Mouse (Mus musculus): ENCODE measurements around the gene Cirbp. TPM values are rescaled to one million over a fixed set of nuclear protein-coding genes. Genes with fewer than 3 reads are reported as not detected.

Gene Cirbp
- polyA plus RNA-seq, 1 experiment = 150 TPM

DNA sequence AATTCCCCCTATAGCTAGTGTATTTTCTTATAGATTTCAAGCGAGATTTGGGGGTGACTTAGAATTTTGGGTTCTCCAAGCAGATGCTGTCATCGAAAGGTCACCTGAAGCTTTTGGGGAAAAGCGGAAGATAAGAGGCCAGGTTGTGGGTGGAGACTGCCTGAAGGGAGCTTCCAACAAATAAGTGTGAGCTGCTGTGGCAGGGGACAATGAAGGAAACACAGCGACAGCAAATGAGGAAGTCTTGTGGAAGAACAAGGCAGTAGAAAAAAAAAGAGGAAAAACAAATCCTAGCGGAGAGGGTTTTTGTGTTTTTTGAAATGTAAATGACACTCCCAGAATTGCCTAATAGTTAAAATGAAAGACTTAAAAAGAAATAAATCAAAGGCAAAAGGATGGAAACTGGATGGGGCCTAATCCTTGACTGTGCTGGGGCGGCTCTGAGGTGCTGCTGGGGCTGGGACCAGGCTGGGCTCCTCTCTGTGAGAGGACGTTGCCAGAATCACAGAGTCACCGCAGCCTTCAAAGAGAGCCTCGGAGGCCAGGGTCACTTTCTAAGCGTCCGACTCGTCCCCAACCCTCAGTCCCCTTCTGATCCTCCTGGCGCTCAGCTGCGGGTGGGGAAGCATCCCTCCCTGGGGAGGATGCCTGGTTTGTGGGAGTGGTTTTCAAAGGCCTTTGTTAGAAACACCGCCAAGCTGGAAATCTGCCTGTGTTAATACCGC lies 49.4 kb downstream of the Cirbp start:
- TF ChIP-seq POLR2A (IDR thresholded peaks at IDR 0.05; ENCODE audit: extremely low read depth, insufficient read depth, low read length) (no peak), CTCF (IDR thresholded peaks at IDR 0.05; ENCODE audit: extremely low read depth, insufficient read depth, low read length) (no peak)
- H3K4me1 ChIP-seq (ENCODE audit: control insufficient read depth, insufficient read depth, low read length) = no peaks in the 10 kb centered on the region
- no peak overlapping the region for H3K27ac ChIP-seq (ENCODE audit: insufficient read depth, low read length)
- no peak overlapping the region for H3K4me3 ChIP-seq (ENCODE audit: insufficient read depth, low read length)

DNA sequence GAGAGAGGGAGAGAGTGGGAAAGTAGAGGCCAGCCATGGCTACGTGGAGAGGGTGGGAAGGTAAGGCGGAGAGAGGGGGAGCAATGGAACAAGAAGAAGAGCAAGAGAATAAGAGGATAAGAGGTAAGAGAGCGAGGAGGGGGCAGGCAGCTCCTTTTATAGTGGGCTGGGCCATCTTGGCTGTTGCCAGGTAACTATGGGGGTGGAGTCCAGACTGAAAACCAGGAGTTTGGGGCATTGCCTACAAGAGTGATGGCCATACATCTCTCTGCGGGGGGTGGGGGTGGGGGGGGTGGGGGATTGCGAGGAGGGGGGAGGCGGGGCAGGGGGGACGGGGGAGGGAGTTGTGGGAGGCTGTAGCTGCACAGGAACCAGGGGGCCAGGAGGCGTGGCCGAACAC lies 54.9 kb downstream of the Cirbp start:
- Histone ChIP-seq H3K27ac (ENCODE audit: insufficient read depth, low read length) (no peak overlapping the region), H3K4me1 (ENCODE audit: control insufficient read depth, insufficient read depth, low read length) (no peaks in the 10 kb centered on the region), H3K4me3 (ENCODE audit: insufficient read depth, low read length) (no peak overlapping the region)
- TF ChIP-seq POLR2A (IDR thresholded peaks at IDR 0.05; ENCODE audit: extremely low read depth, insufficient read depth, low read length) (no peak), CTCF (IDR thresholded peaks at IDR 0.05; ENCODE audit: extremely low read depth, insufficient read depth, low read length) (no peak)

Other genes starting within 250 kb of the Cirbp start
- 12.1 and 12.5 TPM in 2 replicates for gene Kiss1r, start 249.0 kb upstream of the Cirbp start, polyA plus RNA-seq (2012; rRNA removed)
- gene R3hdm4, start 244.8 kb upstream of the Cirbp start, polyA plus RNA-seq (2012; rRNA removed) = 425 TPM in 2 replicates
- gene Arid3a, start 238.9 kb upstream of the Cirbp start, polyA plus RNA-seq (2012; rRNA removed) = 3.1 and 3.2 TPM in 2 replicates
- gene Wdr18, start 205.8 kb upstream of the Cirbp start, polyA plus RNA-seq (2012; rRNA removed) = 60.9 and 63.2 TPM in 2 replicates
- gene Grin3b, start 195.3 kb upstream of the Cirbp start, polyA plus RNA-seq (2012; rRNA removed) = 0.21 and 0.40 TPM in 2 replicates
- gene Tmem259, start 181.7 kb upstream of the Cirbp start, polyA plus RNA-seq (2012; rRNA removed) = 168 and 183 TPM in 2 replicates
- 8.0 and 9.0 TPM in 2 replicates for gene Cnn2, start 177.4 kb upstream of the Cirbp start, polyA plus RNA-seq (2012; rRNA removed)
- 10.9 and 11.5 TPM in 2 replicates for gene Abca7, start 169.5 kb upstream of the Cirbp start, polyA plus RNA-seq (2012; rRNA removed)
- 6.6 and 7.2 TPM in 2 replicates for gene Arhgap45, start 149.3 kb upstream of the Cirbp start, polyA plus RNA-seq (2012; rRNA removed)
- 236 and 245 TPM in 2 replicates for gene Polr2e, start 126.2 kb upstream of the Cirbp start, polyA plus RNA-seq (2012; rRNA removed)
- gene Gpx4, start 118.8 kb upstream of the Cirbp start, polyA plus RNA-seq (2012; rRNA removed) = 890 and 934 TPM in 2 replicates
- 22.9 and 24.4 TPM in 2 replicates for gene Sbno2, start 60.4 kb upstream of the Cirbp start, polyA plus RNA-seq (2012; rRNA removed)
- gene Stk11, start 50.2 kb upstream of the Cirbp start, polyA plus RNA-seq (2012; rRNA removed) = 91.8 and 94.2 TPM in 2 replicates
- 620 and 641 TPM in 2 replicates for gene Atp5d, start 27.4 kb upstream of the Cirbp start, polyA plus RNA-seq (2012; rRNA removed)
- 274 and 285 TPM in 2 replicates for gene Cbarp, start 25.1 kb upstream of the Cirbp start, polyA plus RNA-seq (2012; rRNA removed)
- 26.6 and 33.8 TPM in 2 replicates for gene Midn, start 17.7 kb upstream of the Cirbp start, polyA plus RNA-seq (2012; rRNA removed)
- 13.1 and 13.9 TPM in 2 replicates for gene 1600002K03Rik, start 7.0 kb downstream of the Cirbp start, polyA plus RNA-seq (2012; rRNA removed)
- gene Efna2, start 13.5 kb downstream of the Cirbp start, polyA plus RNA-seq (2012; rRNA removed) = 7.7 and 8.5 TPM in 2 replicates
- gene Mum1, start 60.4 kb downstream of the Cirbp start, polyA plus RNA-seq (2012; rRNA removed) = 36.9 and 37.1 TPM in 2 replicates
- gene Ndufs7, start 83.1 kb downstream of the Cirbp start, polyA plus RNA-seq (2012; rRNA removed) = 417 and 424 TPM in 2 replicates
- gene Gamt, start 95.0 kb downstream of the Cirbp start, polyA plus RNA-seq (2012; rRNA removed) = 43.9 and 59.6 TPM in 2 replicates
- gene Dazap1, start 95.5 kb downstream of the Cirbp start, polyA plus RNA-seq (2012; rRNA removed) = 65.4 and 70.8 TPM in 2 replicates
- 2,242 and 2,263 TPM in 2 replicates for gene Rps15, start 126.5 kb downstream of the Cirbp start, polyA plus RNA-seq (2012; rRNA removed)
- gene Apc2, start 130.0 kb downstream of the Cirbp start, polyA plus RNA-seq (2012; rRNA removed) = 54.9 and 55.2 TPM in 2 replicates
- 51.9 and 52.3 TPM in 2 replicates for gene 2310011J03Rik, start 154.6 kb downstream of the Cirbp start, polyA plus RNA-seq (2012; rRNA removed)
- 13.1 and 13.9 TPM in 2 replicates for gene Pcsk4, start 163.5 kb downstream of the Cirbp start, polyA plus RNA-seq (2012; rRNA removed)
- gene Reep6, start 164.0 kb downstream of the Cirbp start, polyA plus RNA-seq (2012; rRNA removed) = 5.7 and 6.3 TPM in 2 replicates
- gene Adamtsl5, start 182.4 kb downstream of the Cirbp start, polyA plus RNA-seq (2012; rRNA removed) = 7.9 and 9.4 TPM in 2 replicates
- 36.3 and 40.3 TPM in 2 replicates for gene Plk5, start 190.5 kb downstream of the Cirbp start, polyA plus RNA-seq (2012; rRNA removed)
- gene Mex3d, start 221.7 kb downstream of the Cirbp start, polyA plus RNA-seq (2012; rRNA removed) = 13.8 and 14.3 TPM in 2 replicates
- 186 and 210 TPM in 2 replicates for gene Mbd3, start 233.6 kb downstream of the Cirbp start, polyA plus RNA-seq (2012; rRNA removed)
- gene Uqcr11, start 240.8 kb downstream of the Cirbp start, polyA plus RNA-seq (2012; rRNA removed) = 1,456 and 1,595 TPM in 2 replicates